Mouse (Mus musculus) heart, embryonic 15.5 days (tissue): ENCODE measurements around the gene 4930438A08Rik. TPM values are rescaled to one million over a fixed set of nuclear protein-coding genes. Genes with fewer than 3 reads are reported as not detected.

Experiments used
- ATAC-seq: fragments of 200-750 bp; cut with Nextera tagmentation; replicated peaks from 2 replicates; pipeline ENCODE4 v1.8.0; 2017; ENCODE audit warnings: low read depth, moderate TSS enrichment; ENCODE audit not compliant: insufficient number of reproducible peaks, insufficient read depth, low FRiP score
- H3K27ac ChIP-seq: fragments of 300-500 bp; sonication (generic); 2 replicates; pipeline ENCODE4 v1.5.1; 2015; ENCODE audit warnings: mild to moderate bottlenecking, inconsistent platforms
- H3K27me3 ChIP-seq: fragments of 300-500 bp; sonication (generic); 2 replicates; pipeline ENCODE4 v1.6.1; 2015; ENCODE audit warnings: inconsistent platforms
- H3K36me3 ChIP-seq: fragments of 300-500 bp; sonication (generic); 2 replicates; pipeline ENCODE4 v1.6.1; 2015; ENCODE audit warnings: mild to moderate bottlenecking, inconsistent platforms
- H3K4me1 ChIP-seq: fragments of 300-500 bp; sonication (generic); replicated peaks from 2 replicates; pipeline ENCODE4 v1.6.1; 2015; ENCODE audit warnings: inconsistent platforms
- H3K4me2 ChIP-seq: fragments of 300-500 bp; sonication (generic); 2 replicates; pipeline ENCODE4 v1.6.1; 2015; ENCODE audit warnings: inconsistent platforms, mild to moderate bottlenecking, moderate library complexity
- H3K4me3 ChIP-seq: fragments of 300-500 bp; sonication (generic); 2 replicates; pipeline ENCODE4 v1.5.1; 2015; ENCODE audit warnings: mild to moderate bottlenecking, inconsistent platforms
- H3K9ac ChIP-seq: fragments of 300-500 bp; sonication (generic); 2 replicates; pipeline ENCODE4 v1.6.1; 2015; ENCODE audit warnings: mild to moderate bottlenecking, inconsistent platforms
- H3K9me3 ChIP-seq: fragments of 300-500 bp; sonication (generic); replicated peaks from 2 replicates; pipeline ENCODE4 v1.6.1; 2016; ENCODE audit warnings: inconsistent platforms
- WGBS: fragments of 180-500 bp; shearing (Covaris S2); methylation state at CpG from one replicate; pipeline ENCODE4 v1.1.7; 2015; ENCODE audit warnings: mixed read lengths; 5-methylcytosine and 5-hydroxymethylcytosine counted together
- polyA plus RNA-seq: library from polyadenylated mRNA; unstranded; fragments of >200 nt; fragmentation: Nextera tagmentation; extraction: Ambion mirVana; gene quantifications from 2 replicates; pipeline ENCODE4 v1.2.1, GENCODE M21; 2015

The 4930438A08Rik gene
- polyA plus RNA-seq, 1 experiment from 2014 or later = not detected

- Histone ChIP-seq H3K36me3 (no peaks in the 10 kb centered on the region), H3K27ac (peak overlapping the region; percentile 13; the same call in 1 of the 2 replicates), H3K9ac (peak overlapping the region; percentile 67), H3K9me3 (no peaks in the 10 kb centered on the region), H3K4me3 (peak overlapping the region; percentile 62), H3K4me1 (peaks cover 22% of the 10 kb centered on the region), H3K27me3 (no peaks in the 10 kb centered on the region), H3K4me2 (peak overlapping the region; percentile 98)
- peak; percentile 38 for ATAC-seq
- under 1% methylated on average over 42 of the region's 42 CpGs for WGBS
Observed at GRCm38 (mm10) chr11:58307411-58308080, 32.9 kb downstream of the 4930438A08Rik start.

DNA sequence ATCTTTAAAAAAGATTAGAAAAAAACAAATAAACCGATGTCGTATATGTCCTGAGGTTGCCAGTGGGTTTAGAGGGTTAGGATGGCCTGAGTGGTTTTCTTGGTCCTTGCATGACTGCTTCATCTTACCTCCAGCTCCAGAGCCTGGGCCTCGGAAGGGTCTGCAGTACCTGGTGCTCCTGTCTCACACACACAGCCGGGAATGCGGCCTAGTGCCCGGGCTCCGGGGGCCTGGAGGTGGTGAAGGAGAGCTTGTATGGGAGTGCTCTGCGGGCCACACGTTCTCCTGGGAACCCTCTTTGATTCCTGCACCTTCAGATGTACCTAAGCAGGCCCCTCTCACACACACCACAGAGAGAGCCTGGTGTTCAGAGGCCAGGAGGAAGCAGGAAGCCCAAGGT is 34.1 kb downstream of the 4930438A08Rik start:
- Histone ChIP-seq H3K36me3 (no peaks in the 10 kb centered on the region), H3K4me3 (no peak overlapping the region), H3K9ac (no peak overlapping the region), H3K4me1 (peaks cover 20% of the 10 kb centered on the region), H3K4me2 (no peak overlapping the region), H3K27me3 (no peaks in the 10 kb centered on the region), H3K27ac (no peak overlapping the region), H3K9me3 (no peaks in the 10 kb centered on the region)
- no peak for ATAC-seq
- 95% methylated on average over 9 of the region's 9 CpGs for WGBS

DNA sequence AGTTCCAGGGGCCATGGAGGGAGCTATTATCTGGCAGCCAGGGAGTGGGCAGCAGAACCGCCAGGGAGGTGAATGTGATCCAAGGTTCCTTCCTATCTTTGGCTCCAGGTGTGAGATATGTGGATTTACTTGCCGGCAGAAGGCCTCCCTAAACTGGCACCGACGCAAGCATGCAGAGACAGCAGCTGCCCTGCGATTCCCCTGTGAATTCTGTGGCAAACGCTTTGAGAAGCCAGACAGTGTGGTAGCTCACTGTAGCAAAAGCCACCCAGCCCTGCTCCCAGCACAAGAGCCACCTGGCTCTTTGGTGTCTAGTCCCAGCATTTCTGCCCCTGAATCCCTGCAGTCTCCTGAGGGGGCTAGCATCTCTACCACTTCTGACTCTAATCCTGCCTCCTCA is 39.5 kb downstream of the 4930438A08Rik start:
- Histone ChIP-seq H3K4me1 (no peaks in the 10 kb centered on the region), H3K27me3 (no peaks in the 10 kb centered on the region), H3K9ac (no peak overlapping the region), H3K9me3 (no peaks in the 10 kb centered on the region), H3K27ac (no peak overlapping the region), H3K4me3 (no peak overlapping the region), H3K36me3 (peaks cover 22% of the 10 kb centered on the region), H3K4me2 (no peak overlapping the region)
- ATAC-seq = no peak
- 52% methylated on average over 6 of the region's 6 CpGs for WGBS

DNA sequence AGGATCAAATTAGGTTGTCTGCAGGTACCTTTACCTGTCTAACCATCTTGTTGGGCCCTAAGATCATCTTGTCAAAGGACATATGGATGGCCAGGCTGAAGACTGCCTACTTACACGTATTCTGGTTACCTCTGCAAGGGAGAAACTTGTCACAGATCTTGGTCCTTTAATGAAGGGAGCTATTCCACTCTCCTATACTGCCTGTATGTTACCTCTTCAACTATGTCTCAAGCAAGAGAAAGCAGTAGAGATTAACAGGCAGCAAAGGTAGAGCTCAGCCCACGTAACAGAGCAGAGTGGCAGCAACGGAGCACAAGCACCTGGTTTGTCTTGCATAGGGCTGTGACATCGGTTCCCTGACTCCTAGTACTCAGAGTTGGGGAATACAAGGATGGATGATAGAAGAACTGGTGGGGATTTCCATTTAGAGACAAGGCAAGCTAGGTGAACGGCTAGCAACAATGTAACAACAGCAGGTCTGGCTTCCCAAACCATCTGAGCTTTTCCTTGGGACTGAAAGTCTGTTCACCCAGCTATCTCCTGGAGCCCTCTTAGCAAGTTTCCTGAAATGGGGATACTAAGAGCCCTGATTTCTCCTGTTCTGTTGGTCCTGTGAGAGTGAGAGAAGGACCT is 41.1 kb downstream of the 4930438A08Rik start:
- H3K27ac ChIP-seq = no peak overlapping the region
- WGBS = 90% methylated on average over 5 of the region's 5 CpGs
- H3K4me2 ChIP-seq = no peak overlapping the region
- no peaks in the 10 kb centered on the region for H3K9me3 ChIP-seq
- peaks cover 36% of the 10 kb centered on the region for H3K36me3 ChIP-seq
- H3K4me1 ChIP-seq = no peaks in the 10 kb centered on the region
- no peak overlapping the region for H3K9ac ChIP-seq
- no peaks in the 10 kb centered on the region for H3K27me3 ChIP-seq
- H3K4me3 ChIP-seq = no peak overlapping the region
- no peak for ATAC-seq

- WGBS = 82% methylated on average over 17 of the region's 17 CpGs
Observed at GRCm38 (mm10) chr11:58316344-58316743, 41.7 kb downstream of the 4930438A08Rik start.

DNA sequence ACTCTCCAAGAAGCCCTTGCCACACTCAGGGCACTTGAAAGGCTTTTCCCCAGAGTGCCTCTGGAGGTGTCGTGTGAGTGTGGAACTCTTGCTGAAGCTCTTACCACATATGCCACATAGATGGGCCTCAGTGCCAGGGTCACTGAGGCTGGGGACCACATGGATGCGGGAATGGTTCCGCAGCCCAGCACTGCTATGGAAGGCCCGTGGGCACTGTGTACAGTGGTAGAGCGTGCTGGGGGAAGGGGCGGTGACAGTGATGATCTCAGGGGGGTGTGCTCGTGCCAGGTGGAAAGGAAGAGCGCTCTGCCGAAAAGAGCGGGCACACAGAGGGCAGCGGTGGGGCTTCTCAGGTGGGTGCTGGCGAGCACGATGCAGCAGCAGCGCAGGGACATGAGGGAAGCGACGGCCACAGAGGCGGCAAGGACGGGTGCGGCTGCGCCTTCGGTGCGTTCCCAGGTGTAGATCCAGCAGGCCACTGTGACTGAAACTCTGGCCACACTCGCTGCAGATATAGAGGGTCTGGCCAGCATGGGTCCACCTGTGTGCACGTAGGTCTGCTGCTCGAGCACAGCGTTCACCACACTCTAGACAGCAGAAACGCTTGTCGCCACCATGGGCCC is 42.3 kb downstream of the 4930438A08Rik start:
- no peak for ATAC-seq
- H3K9me3 ChIP-seq = no peaks in the 10 kb centered on the region
- H3K36me3 ChIP-seq = peaks cover 41% of the 10 kb centered on the region
- H3K9ac ChIP-seq = no peak overlapping the region
- WGBS = 68% methylated on average over 28 of the region's 28 CpGs
- no peak overlapping the region for H3K27ac ChIP-seq
- H3K4me3 ChIP-seq = no peak overlapping the region
- H3K27me3 ChIP-seq = no peaks in the 10 kb centered on the region
- H3K4me2 ChIP-seq = no peak overlapping the region
- peaks cover 7% of the 10 kb centered on the region for H3K4me1 ChIP-seq

More at GRCm38 (mm10) chr11:58316344-58316743, 41.7 kb downstream of the 4930438A08Rik start:
- no peaks in the 10 kb centered on the region for H3K27me3 ChIP-seq
- no peak overlapping the region for H3K4me3 ChIP-seq
- no peak overlapping the region for H3K4me2 ChIP-seq
- H3K27ac ChIP-seq = no peak overlapping the region
- H3K4me1 ChIP-seq = peaks cover 2% of the 10 kb centered on the region; the same call in 1 of the 2 replicates
- H3K9me3 ChIP-seq = no peaks in the 10 kb centered on the region
- no peak overlapping the region for H3K9ac ChIP-seq
- H3K36me3 ChIP-seq = peaks cover 41% of the 10 kb centered on the region
- ATAC-seq = no peak

GRCm38 (mm10) chr11:58322824-58323569 is 48.4 kb downstream of the 4930438A08Rik start:
- WGBS = under 1% methylated on average over 63 of the region's 63 CpGs
- peak; percentile 99 for ATAC-seq
- H3K27me3 ChIP-seq = no peaks in the 10 kb centered on the region

GRCm38 (mm10) chr11:58323570-58324340 is 49.2 kb downstream of the 4930438A08Rik start:
- no peak for ATAC-seq
- H3K4me3 ChIP-seq = peak overlapping the region; percentile 78
- H3K9ac ChIP-seq = peak overlapping the region; percentile 85
- peak overlapping the region; percentile 99 for H3K27ac ChIP-seq
- peak overlapping the region; percentile 81 for H3K4me2 ChIP-seq
- WGBS = 14% methylated on average over 24 of the region's 24 CpGs
- H3K36me3 ChIP-seq = peaks cover 31% of the 10 kb centered on the region
- H3K9me3 ChIP-seq = no peaks in the 10 kb centered on the region
- peaks cover 24% of the 10 kb centered on the region for H3K4me1 ChIP-seq
- H3K27me3 ChIP-seq = no peaks in the 10 kb centered on the region

More at GRCm38 (mm10) chr11:58322824-58323569, 48.4 kb downstream of the 4930438A08Rik start:
- H3K4me1 ChIP-seq = peaks cover 21% of the 10 kb centered on the region
- peak overlapping the region; percentile 78 for H3K4me3 ChIP-seq
- peak overlapping the region; percentile 81 for H3K4me2 ChIP-seq
- peak overlapping the region; percentile 85 for H3K9ac ChIP-seq
- H3K27ac ChIP-seq = peak overlapping the region; percentile 99
- no peaks in the 10 kb centered on the region for H3K9me3 ChIP-seq
- peaks cover 38% of the 10 kb centered on the region for H3K36me3 ChIP-seq

DNA sequence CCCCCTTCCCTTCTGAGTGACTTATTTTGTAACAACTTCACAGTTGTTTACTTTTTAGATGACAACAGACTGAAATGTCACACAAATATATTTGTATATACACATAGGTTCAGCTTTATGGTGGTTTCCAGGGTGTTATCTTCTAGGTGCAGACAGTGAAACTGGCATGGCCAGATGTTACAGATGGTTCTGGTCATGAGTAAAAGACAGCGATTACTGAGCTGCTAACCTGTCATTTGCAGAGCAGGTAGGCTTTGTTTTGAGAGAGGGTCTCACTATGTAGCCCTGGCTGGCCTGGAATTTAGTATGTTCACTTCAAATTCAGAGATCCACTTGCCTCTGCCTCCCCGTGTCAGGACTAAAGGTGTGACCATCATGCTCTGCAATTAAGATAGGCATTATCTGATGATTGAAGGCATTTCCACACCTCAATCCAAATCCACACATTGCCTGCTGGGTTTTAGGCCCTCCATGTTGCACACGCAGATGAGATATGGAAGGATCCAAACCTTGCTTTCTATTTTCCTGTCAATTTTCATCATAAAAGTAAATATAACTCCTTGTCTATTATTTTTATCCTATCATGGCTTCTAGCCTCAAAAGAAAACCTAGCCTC is 50.1 kb downstream of the 4930438A08Rik start:
- Histone ChIP-seq H3K36me3 (peaks cover 23% of the 10 kb centered on the region), H3K4me1 (peaks cover 33% of the 10 kb centered on the region), H3K9ac (no peak overlapping the region), H3K27ac (no peak overlapping the region), H3K4me3 (no peak overlapping the region), H3K4me2 (no peak overlapping the region), H3K27me3 (no peaks in the 10 kb centered on the region), H3K9me3 (no peaks in the 10 kb centered on the region)
- ATAC-seq = no peak
- 65% methylated on average over 3 of the region's 3 CpGs for WGBS

DNA sequence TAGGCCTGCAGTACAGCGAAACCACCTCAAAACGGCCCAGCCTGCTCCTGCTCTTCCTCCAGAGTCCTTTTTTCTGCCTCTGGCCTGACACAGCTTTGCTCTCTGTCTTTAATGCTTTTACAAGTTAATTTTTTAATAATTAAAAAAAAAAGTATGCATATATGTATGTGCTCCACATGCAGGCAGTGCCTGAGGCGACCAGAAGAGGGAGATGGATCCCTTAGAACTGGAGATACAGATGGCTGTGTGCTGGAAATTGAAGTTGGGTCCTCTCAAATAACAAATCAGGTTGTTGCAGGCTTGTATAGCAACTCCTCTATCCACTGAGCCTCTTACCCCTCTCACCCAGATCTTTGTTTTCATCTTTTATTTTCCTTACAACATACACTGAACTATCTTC is 52.2 kb downstream of the 4930438A08Rik start:
- peaks cover 35% of the 10 kb centered on the region for H3K4me1 ChIP-seq
- no peak overlapping the region for H3K4me2 ChIP-seq
- ATAC-seq = no peak
- H3K27me3 ChIP-seq = no peaks in the 10 kb centered on the region
- no peak overlapping the region for H3K4me3 ChIP-seq
- peaks cover 8% of the 10 kb centered on the region for H3K36me3 ChIP-seq
- 96% methylated on average over 3 of the region's 3 CpGs for WGBS
- H3K9ac ChIP-seq = no peak overlapping the region
- no peaks in the 10 kb centered on the region for H3K9me3 ChIP-seq
- H3K27ac ChIP-seq = no peak overlapping the region
